Mouse (Mus musculus): ENCODE measurements around the gene Tmem200b.

Tmem200b gene

GRCm38 (mm10) chr4:131949903-131950302 is 28.3 kb downstream of the Tmem200b start:
- in situ Hi-C loops (cut with MboI, MseI): no loop called here

GRCm38 (mm10) chr4:131950657-131951056 is 29.1 kb downstream of the Tmem200b start:
- in situ Hi-C loops (cut with MboI, MseI): no loop called here

GRCm38 (mm10) chr4:131957161-131957560 is 35.6 kb downstream of the Tmem200b start:
- in situ Hi-C loops (cut with MboI, MseI): no loop called here

- in situ Hi-C loops (cut with MboI, MseI): no loop called here
Observed at GRCm38 (mm10) chr4:131968873-131969272, 47.3 kb downstream of the Tmem200b start.

GRCm38 (mm10) chr4:131970244-131970853 is 48.8 kb downstream of the Tmem200b start:
- in situ Hi-C loops (cut with MboI, MseI): loop anchor here (5.0 kb wide), 1 partner anchor 112 kb away; no protein-coding TSS in a partner anchor

Measured in T-helper 1 cell (primary cell).